Mouse (Mus musculus): ENCODE measurements around the gene Rimkla.

GRCm38 (mm10) chr4:119437936-119438335 is 54.5 kb downstream of the Rimkla start:
- TF ChIP-seq CTCF (conservative IDR thresholded peaks at IDR 0.05; ENCODE audit: insufficient read depth, insufficient read length, low read depth, low read length) (no peak), POLR2A (IDR thresholded peaks at IDR 0.05; ENCODE audit: low read depth, low read length) (no peak)
